Mouse (Mus musculus): ENCODE data around the gene Mthfsl. TPM values are rescaled to one million over a fixed set of nuclear protein-coding genes. Genes with fewer than 3 reads are reported as not detected.
"Not testable (repeated sequence)": the region's sequence is repeated elsewhere in the genome, so short reads cannot be mapped to it uniquely, and the experiment has no call there.

Mthfsl gene
- total RNA-seq, 1 experiment from 2014 or later = 51.3 TPM

- no peak for ATAC-seq (replicated peaks in 1 of 2; ENCODE audit: insufficient read depth in 1 of 2, low FRiP score in 2 of 2, low TSS enrichment in 1 of 2, low read depth in 1 of 2, poor library complexity in 2 of 2, severe bottlenecking in 2 of 2)
Observed at GRCm38 (mm10) chr9:88709304-88709703, 10.8 kb downstream of the Mthfsl start.

GRCm38 (mm10) chr9:88706700-88707099 is 13.4 kb downstream of the Mthfsl start:
- ATAC-seq (replicated peaks in 1 of 2; ENCODE audit: insufficient read depth in 1 of 2, low FRiP score in 2 of 2, low TSS enrichment in 1 of 2, low read depth in 1 of 2, poor library complexity in 2 of 2, severe bottlenecking in 2 of 2) = no peak

- ATAC-seq (replicated peaks in 1 of 2; ENCODE audit: insufficient read depth in 1 of 2, low FRiP score in 2 of 2, low TSS enrichment in 1 of 2, low read depth in 1 of 2, poor library complexity in 2 of 2, severe bottlenecking in 2 of 2) = not testable (repeated sequence)
Observed at GRCm38 (mm10) chr9:88705157-88705556, 14.9 kb downstream of the Mthfsl start.

GRCm38 (mm10) chr9:88698746-88699145 is 21.4 kb downstream of the Mthfsl start:
- ATAC-seq (replicated peaks in 1 of 2; ENCODE audit: insufficient read depth in 1 of 2, low FRiP score in 2 of 2, low TSS enrichment in 1 of 2, low read depth in 1 of 2, poor library complexity in 2 of 2, severe bottlenecking in 2 of 2) = peak; percentile 48 to 49; a peak in 2 of 4 replicates

GRCm38 (mm10) chr9:88691307-88691706 is 28.8 kb downstream of the Mthfsl start:
- ATAC-seq (replicated peaks in 1 of 2; ENCODE audit: insufficient read depth in 1 of 2, low FRiP score in 2 of 2, low TSS enrichment in 1 of 2, low read depth in 1 of 2, poor library complexity in 2 of 2, severe bottlenecking in 2 of 2) = not testable (repeated sequence)

DNA sequence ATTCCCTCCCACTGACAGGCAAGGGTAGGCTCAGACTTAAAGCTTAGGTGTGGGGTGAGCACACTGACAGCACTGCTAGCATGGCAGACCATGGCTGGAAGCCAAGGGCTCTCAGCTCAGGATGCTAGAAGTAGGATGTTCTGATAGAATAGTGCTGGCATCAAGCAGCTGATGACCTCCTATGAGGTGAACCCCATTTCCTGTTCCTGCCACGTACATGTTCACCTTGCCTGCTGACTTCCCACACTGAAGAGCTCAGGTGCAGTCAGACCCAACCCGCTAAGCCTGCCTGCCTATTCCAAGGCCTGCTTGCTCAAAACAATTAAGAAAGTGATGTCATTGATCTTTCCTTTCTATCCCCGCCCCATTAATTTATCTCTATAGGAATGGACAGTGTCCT is 30.6 kb downstream of the Mthfsl start:
- peak in 1 of 2 experiments; percentile 14; a peak in 1 of 4 replicates for ATAC-seq (replicated peaks in 1 of 2; ENCODE audit: insufficient read depth in 1 of 2, low FRiP score in 2 of 2, low TSS enrichment in 1 of 2, low read depth in 1 of 2, poor library complexity in 2 of 2, severe bottlenecking in 2 of 2)

GRCm38 (mm10) chr9:88686719-88687118 is 33.4 kb downstream of the Mthfsl start:
- not testable (repeated sequence) for ATAC-seq (replicated peaks in 1 of 2; ENCODE audit: insufficient read depth in 1 of 2, low FRiP score in 2 of 2, low TSS enrichment in 1 of 2, low read depth in 1 of 2, poor library complexity in 2 of 2, severe bottlenecking in 2 of 2)

- not testable (repeated sequence) for ATAC-seq (replicated peaks in 1 of 2; ENCODE audit: insufficient read depth in 1 of 2, low FRiP score in 2 of 2, low TSS enrichment in 1 of 2, low read depth in 1 of 2, poor library complexity in 2 of 2, severe bottlenecking in 2 of 2)
Observed at GRCm38 (mm10) chr9:88658341-88658740, 61.8 kb downstream of the Mthfsl start.

GRCm38 (mm10) chr9:88650742-88651141 is 69.4 kb downstream of the Mthfsl start:
- not testable (repeated sequence) for ATAC-seq (replicated peaks in 1 of 2; ENCODE audit: insufficient read depth in 1 of 2, low FRiP score in 2 of 2, low TSS enrichment in 1 of 2, low read depth in 1 of 2, poor library complexity in 2 of 2, severe bottlenecking in 2 of 2)

Other genes with a start within 250 kb of the Mthfsl start
- gene Syncrip, start 237.7 kb downstream of the Mthfsl start, total RNA-seq (2017) = 232 and 322 TPM in 2 replicates
- gene Zfp949, start 172.3 kb downstream of the Mthfsl start, total RNA-seq (2017) = 12.9 and 15.9 TPM in 2 replicates
- not detected in 2 replicates for gene Trim43a, start 139.4 kb downstream of the Mthfsl start, total RNA-seq (2017)
- 1.4 and 2.8 TPM in 2 replicates for gene Bcl2a1d, start 11.6 kb upstream of the Mthfsl start, total RNA-seq (2017)
- not detected in 2 replicates for gene Trim43c, start 118.9 kb upstream of the Mthfsl start, total RNA-seq (2017)
- gene Bcl2a1a, start 236.6 kb upstream of the Mthfsl start, total RNA-seq (2017) = not detected in 2 replicates

Measured in hematopoietic stem cell, adult 5-6 weeks (primary cell).